8 mouse cellular contexts compared by ENCODE assay signal in genomic region chr17:65724254-65724653, GRCm38 (mm10). TPM values are rescaled to one million over a fixed set of nuclear protein-coding genes. Genes with fewer than 3 reads are reported as not detected.
DNase-seq lines count a peak whose midpoint lies in the region; ATAC-seq lines count a peak whose summit lies in the region.

No protein-coding gene starts in this region.

- intact Hi-C loops in left cerebral cortex, postnatal 4 days (cut with DNase I), result no loop called here

- ATAC-seq in midbrain, embryonic 13.5 days, result 0 out of 2 replicates have a peak, but pooled peaks have one; percentile 27
- no peak for ATAC-seq in midbrain, embryonic 16.5 days
- peak; percentile 88 for ATAC-seq in granulocyte monocyte progenitor cell, adult 5-6 weeks (replicated peaks; ENCODE audit: poor library complexity, severe bottlenecking)
- ATAC-seq in liver, embryonic 15.5 days (ENCODE audit: insufficient read depth), result peak; percentile 66

- no peak overlapping the region for H3K9ac ChIP-seq in midbrain, embryonic 13.5 days (replicated peaks)
- H3K9ac ChIP-seq in midbrain, embryonic 16.5 days (ENCODE audit: low read depth, low read length), result no peak overlapping the region
- no peak overlapping the region for H3K9ac ChIP-seq in liver, embryonic 15.5 days

- H3K4me3 ChIP-seq in midbrain, embryonic 13.5 days (replicated peaks), result no peak overlapping the region
- no peak overlapping the region for H3K4me3 ChIP-seq in midbrain, embryonic 16.5 days (ENCODE audit: low read depth, low read length)
- H3K4me3 ChIP-seq in liver, embryonic 15.5 days (replicated peaks), result no peak overlapping the region
- H3K4me3 ChIP-seq in midbrain, embryonic 10.5 days, result no peak overlapping the region

- peaks cover 21% of the 10 kb centered on the region; the same call in 1 of the 2 replicates for H3K36me3 ChIP-seq in midbrain, embryonic 13.5 days
- no peaks in the 10 kb centered on the region for H3K36me3 ChIP-seq in midbrain, embryonic 16.5 days (ENCODE audit: control insufficient read depth, insufficient read depth, low read length)
- H3K36me3 ChIP-seq in liver, embryonic 15.5 days (replicated peaks), result peaks cover 8% of the 10 kb centered on the region; the same call in 1 of the 2 replicates
- peaks cover 22% of the 10 kb centered on the region for H3K36me3 ChIP-seq in midbrain, embryonic 10.5 days

- peak; percentile 37 for DNase-seq in spleen, adult 12 weeks (ENCODE audit: low spot score)
- DNase-seq in left cerebral cortex, postnatal 4 days, result no peak
- DNase-seq in layer of hippocampus, postnatal 36 days, result no peak
- DNase-seq in midbrain, embryonic 10.5 days (ENCODE audit: low spot score), result no peak

- no peak overlapping the region for H3K4me2 ChIP-seq in midbrain, embryonic 13.5 days (replicated peaks)
- no peak overlapping the region for H3K4me2 ChIP-seq in midbrain, embryonic 16.5 days (ENCODE audit: low read length)
- H3K4me2 ChIP-seq in liver, embryonic 15.5 days, result peak overlapping the region; percentile 2; the same call in 1 of the 2 replicates

- no peak overlapping the region for H3K27ac ChIP-seq in midbrain, embryonic 13.5 days
- no peak overlapping the region for H3K27ac ChIP-seq in midbrain, embryonic 16.5 days (ENCODE audit: low read length)
- H3K27ac ChIP-seq in liver, embryonic 15.5 days (replicated peaks), result no peak overlapping the region; the same call in 1 of the 2 replicates
- no peak overlapping the region for H3K27ac ChIP-seq in midbrain, embryonic 10.5 days (replicated peaks)

- H3K4me1 ChIP-seq in midbrain, embryonic 13.5 days (replicated peaks), result peaks cover 4% of the 10 kb centered on the region; the same call in 1 of the 2 replicates
- no peaks in the 10 kb centered on the region for H3K4me1 ChIP-seq in midbrain, embryonic 16.5 days (ENCODE audit: control insufficient read depth, insufficient read depth, low read length)
- H3K4me1 ChIP-seq in liver, embryonic 15.5 days (replicated peaks), result 0 out of 2 replicates have a peak, but pooled peaks cover 15% of the 10 kb centered on the region
- H3K4me1 ChIP-seq in midbrain, embryonic 10.5 days, result peaks cover 10% of the 10 kb centered on the region

- WGBS in midbrain, embryonic 13.5 days, result 88% methylated on average over 11 of the region's 11 CpGs
- WGBS in midbrain, embryonic 16.5 days, result 83% methylated on average over 11 of the region's 11 CpGs
- WGBS in liver, embryonic 15.5 days (ENCODE audit: insufficient replicate concordance), result 41% methylated on average over 11 of the region's 11 CpGs
- WGBS in midbrain, embryonic 10.5 days, result 84% methylated on average over 11 of the region's 11 CpGs

- H3K27me3 ChIP-seq in midbrain, embryonic 13.5 days, result no peaks in the 10 kb centered on the region
- H3K27me3 ChIP-seq in midbrain, embryonic 16.5 days (ENCODE audit: control insufficient read depth, insufficient read depth, low read depth, low read length), result no peaks in the 10 kb centered on the region
- no peaks in the 10 kb centered on the region for H3K27me3 ChIP-seq in liver, embryonic 15.5 days
- no peaks in the 10 kb centered on the region for H3K27me3 ChIP-seq in midbrain, embryonic 10.5 days (ENCODE audit: low read depth, poor library complexity, severe bottlenecking)

- no peaks in the 10 kb centered on the region for H3K9me3 ChIP-seq in midbrain, embryonic 13.5 days
- H3K9me3 ChIP-seq in midbrain, embryonic 16.5 days (replicated peaks; ENCODE audit: control insufficient read depth, low read length, poor library complexity, severe bottlenecking), result no peaks in the 10 kb centered on the region
- no peaks in the 10 kb centered on the region for H3K9me3 ChIP-seq in liver, embryonic 15.5 days (replicated peaks)
- H3K9me3 ChIP-seq in midbrain, embryonic 10.5 days (replicated peaks), result 0 out of 2 replicates have a peak, but pooled peaks cover 4% of the 10 kb centered on the region

RNA-seq across cellular contexts. Expression of gene Rab31, which starts 48.3 kb away (rescaled TPM):
- 71.6 and 74.8 TPM in 2 replicates for polyA plus RNA-seq in midbrain, embryonic 13.5 days (2015; fragmentation: Nextera tagmentation; extraction: Ambion mirVana)
- 79.4 and 86.0 TPM in 2 replicates for polyA plus RNA-seq in midbrain, embryonic 16.5 days (2015; fragmentation: Nextera tagmentation; extraction: Ambion mirVana)
- total RNA-seq in granulocyte monocyte progenitor cell, adult 5-6 weeks (2014; fragmentation: Nextera tagmentation), result 48.3 and 56.7 TPM in 2 replicates
- 73.6 and 82.1 TPM in 2 replicates for total RNA-seq in granulocyte monocyte progenitor cell, adult 5-6 weeks (2017)
- 6.1 and 6.3 TPM in 2 replicates for polyA plus RNA-seq in liver, embryonic 15.5 days (2015; fragmentation: Nextera tagmentation; extraction: Ambion mirVana)
- total RNA-seq in left cerebral cortex, postnatal 4 days (2021), result 10 to 100 TPM; 83.1 to 96.3 TPM
- 10 to 100 TPM; 49.8 to 52.1 TPM for total RNA-seq in layer of hippocampus, postnatal 36 days (2021)
- polyA plus RNA-seq in midbrain, embryonic 10.5 days (2016; fragmentation: Nextera tagmentation; extraction: Ambion mirVana), result 62.5 and 67.3 TPM in 2 replicates

RNA-seq across cellular contexts. Expression of gene Ppp4r1, which starts 58.1 kb away (rescaled TPM):
- 48.0 and 51.2 TPM in 2 replicates for polyA plus RNA-seq in midbrain, embryonic 13.5 days (2015; fragmentation: Nextera tagmentation; extraction: Ambion mirVana)
- 41.5 and 45.2 TPM in 2 replicates for polyA plus RNA-seq in midbrain, embryonic 16.5 days (2015; fragmentation: Nextera tagmentation; extraction: Ambion mirVana)
- 76.3 and 77.3 TPM in 2 replicates for total RNA-seq in granulocyte monocyte progenitor cell, adult 5-6 weeks (2014; fragmentation: Nextera tagmentation)
- total RNA-seq in granulocyte monocyte progenitor cell, adult 5-6 weeks (2017), result 42.0 and 101 TPM in 2 replicates
- polyA plus RNA-seq in liver, embryonic 15.5 days (2015; fragmentation: Nextera tagmentation; extraction: Ambion mirVana), result 9.5 and 10.7 TPM in 2 replicates
- 10 to 100 TPM; 80.6 to 86.3 TPM for total RNA-seq in left cerebral cortex, postnatal 4 days (2021)
- 10 to 100 TPM; 35.7 to 36.9 TPM for total RNA-seq in layer of hippocampus, postnatal 36 days (2021)
- 58.2 and 60.7 TPM in 2 replicates for polyA plus RNA-seq in midbrain, embryonic 10.5 days (2016; fragmentation: Nextera tagmentation; extraction: Ambion mirVana)
